26 mouse cellular contexts compared by ENCODE assay signal in genomic region chr9:36873796-36874195, GRCm38 (mm10). TPM values are rescaled to one million over a fixed set of nuclear protein-coding genes. Genes with fewer than 3 reads are reported as not detected.
"Had no signal": no experiment of that assay in that cellular context is flagged by ENCODE, and none has a peak within 500 bp of the region (broad histone marks: within the 10 kb centered on the region; RNA-seq: fewer than 3 reads in every experiment).

No protein-coding gene starts in this region.

- H3K36me3 ChIP-seq: heart, embryonic 13.5 days; heart, embryonic 15.5 days; intestine, embryonic 15.5 days; limb, embryonic 10.5 days; limb, embryonic 12.5 days; liver, embryonic 13.5 days had no signal

- H3K4me3 ChIP-seq: heart, embryonic 13.5 days; heart, embryonic 15.5 days; hindbrain, embryonic 10.5 days; hindbrain, embryonic 12.5 days; intestine, embryonic 15.5 days; layer of hippocampus, adult 2 months; left cerebral cortex, adult 2 months; limb, embryonic 10.5 days; limb, embryonic 12.5 days; liver, embryonic 13.5 days had no signal

- DNase-seq: gastrocnemius, postnatal 10 days; gastrocnemius, postnatal 25 days; heart, adult 18-20 months; heart, postnatal 10 days; heart, postnatal 4 days; kidney, adult 18-20 months; kidney, adult 8-10 months; kidney, postnatal 10 days; kidney, postnatal 25 days; kidney, postnatal 4 days; liver; liver, embryonic 13.5 days had no signal

- H3K4me2 ChIP-seq: heart, embryonic 11.5 days; heart, embryonic 13.5 days; heart, embryonic 15.5 days; hindbrain, embryonic 12.5 days; hindbrain, embryonic 14.5 days; intestine, embryonic 15.5 days; limb, embryonic 12.5 days; liver, embryonic 11.5 days; liver, embryonic 13.5 days had no signal

- H3K27ac ChIP-seq: heart, embryonic 13.5 days; heart, embryonic 15.5 days; hindbrain, embryonic 10.5 days; hindbrain, embryonic 12.5 days; hindbrain, embryonic 14.5 days; intestine, embryonic 15.5 days; layer of hippocampus, adult 2 months; left cerebral cortex, adult 2 months; limb, embryonic 10.5 days; limb, embryonic 12.5 days; liver, embryonic 13.5 days had no signal

- H3K27me3 ChIP-seq: heart, embryonic 13.5 days; heart, embryonic 15.5 days; hindbrain, embryonic 12.5 days; intestine, embryonic 15.5 days; limb, embryonic 12.5 days; liver, embryonic 13.5 days had no signal

RNA-seq across cellular contexts. Expression of gene Fez1, which starts 52.1 kb away (rescaled TPM):
- total RNA-seq: granulocyte monocyte progenitor cell, adult 5-6 weeks had no signal
- polyA plus RNA-seq: inflammation-experienced regulatory T-cells, adult 6 months had no signal
